Mouse (Mus musculus): ENCODE data around the gene Gm20388. TPM values are rescaled to one million over a fixed set of nuclear protein-coding genes. Genes with fewer than 3 reads are reported as not detected.

Gene Gm20388
- polyA plus RNA-seq, 1 experiment: 18.7 TPM

GRCm38 (mm10) chr8:121511751-121512150, 1601.1 kb downstream of the Gm20388 start:
- TF ChIP-seq POLR2A (IDR thresholded peaks at IDR 0.05; ENCODE audit: borderline replicate concordance, insufficient read depth, low read length): no peak
- TF ChIP-seq CTCF (IDR thresholded peaks at IDR 0.05; ENCODE audit: borderline replicate concordance, insufficient read depth, low read depth, low read length): no peak
- no peak overlapping the region for H3K4me3 ChIP-seq (replicated peaks; ENCODE audit: insufficient read depth, low read depth, low read length)
- no peaks in the 10 kb centered on the region for H3K4me1 ChIP-seq (ENCODE audit: control insufficient read depth, insufficient read depth, low read length)
- no peak overlapping the region for H3K27ac ChIP-seq (ENCODE audit: insufficient read depth, low read length)
- no peak for DNase-seq
- 25% methylated on average over 9 of the region's 9 CpGs for WGBS
- H3K27me3 ChIP-seq (ENCODE audit: control insufficient read depth, insufficient read depth, low read length): no peaks in the 10 kb centered on the region

GRCm38 (mm10) chr8:121513429-121513828, 1602.8 kb downstream of the Gm20388 start:
- 6% methylated on average over 12 of the region's 12 CpGs for WGBS
- Histone ChIP-seq H3K27me3 (ENCODE audit: control insufficient read depth, insufficient read depth, low read length) (no peaks in the 10 kb centered on the region), H3K27ac (ENCODE audit: insufficient read depth, low read length) (no peak overlapping the region), H3K4me3 (replicated peaks; ENCODE audit: insufficient read depth, low read depth, low read length) (no peak overlapping the region), H3K4me1 (ENCODE audit: control insufficient read depth, insufficient read depth, low read length) (no peaks in the 10 kb centered on the region)
- TF ChIP-seq POLR2A (IDR thresholded peaks at IDR 0.05; ENCODE audit: borderline replicate concordance, insufficient read depth, low read length): no peak
- TF ChIP-seq CTCF (IDR thresholded peaks at IDR 0.05; ENCODE audit: borderline replicate concordance, insufficient read depth, low read depth, low read length): peak; percentile 99
- peak; percentile 72 to 85 for DNase-seq

GRCm38 (mm10) chr8:121525111-121525818, 1614.6 kb downstream of the Gm20388 start:
- Histone ChIP-seq H3K27me3 (ENCODE audit: control insufficient read depth, insufficient read depth, low read length) (peaks cover under 1% of the 10 kb centered on the region; the same call in 1 of the 2 replicates), H3K27ac (ENCODE audit: insufficient read depth, low read length) (no peak overlapping the region), H3K4me3 (replicated peaks; ENCODE audit: insufficient read depth, low read depth, low read length) (no peak overlapping the region), H3K4me1 (ENCODE audit: control insufficient read depth, insufficient read depth, low read length) (no peaks in the 10 kb centered on the region)
- no peak for DNase-seq
- WGBS: 83% methylated on average over 18 of the region's 18 CpGs
- TF ChIP-seq CTCF (IDR thresholded peaks at IDR 0.05; ENCODE audit: borderline replicate concordance, insufficient read depth, low read depth, low read length): no peak

- no peak for DNase-seq
- Histone ChIP-seq H3K27me3 (ENCODE audit: control insufficient read depth, insufficient read depth, low read length) (no peaks in the 10 kb centered on the region), H3K4me1 (ENCODE audit: control insufficient read depth, insufficient read depth, low read length) (no peaks in the 10 kb centered on the region; the same call in 1 of the 2 replicates), H3K27ac (ENCODE audit: insufficient read depth, low read length) (no peak overlapping the region), H3K4me3 (replicated peaks; ENCODE audit: insufficient read depth, low read depth, low read length) (no peak overlapping the region)
- no peak for TF ChIP-seq CTCF (IDR thresholded peaks at IDR 0.05; ENCODE audit: borderline replicate concordance, insufficient read depth, low read depth, low read length)
- TF ChIP-seq POLR2A (IDR thresholded peaks at IDR 0.05; ENCODE audit: borderline replicate concordance, insufficient read depth, low read length): no peak
- WGBS: 24% methylated on average over 6 of the region's 6 CpGs
Observed at GRCm38 (mm10) chr8:121526811-121527550, 1616.3 kb downstream of the Gm20388 start.

GRCm38 (mm10) chr8:121527751-121528150, 1617.1 kb downstream of the Gm20388 start:
- Histone ChIP-seq H3K4me1 (ENCODE audit: control insufficient read depth, insufficient read depth, low read length) (no peaks in the 10 kb centered on the region; the same call in 1 of the 2 replicates), H3K27me3 (ENCODE audit: control insufficient read depth, insufficient read depth, low read length) (no peaks in the 10 kb centered on the region), H3K4me3 (replicated peaks; ENCODE audit: insufficient read depth, low read depth, low read length) (no peak overlapping the region), H3K27ac (ENCODE audit: insufficient read depth, low read length) (no peak overlapping the region)
- no peak for DNase-seq
- 73% methylated on average over 9 of the region's 9 CpGs for WGBS
- TF ChIP-seq CTCF (IDR thresholded peaks at IDR 0.05; ENCODE audit: borderline replicate concordance, insufficient read depth, low read depth, low read length): no peak
- no peak for TF ChIP-seq POLR2A (IDR thresholded peaks at IDR 0.05; ENCODE audit: borderline replicate concordance, insufficient read depth, low read length)

GRCm38 (mm10) chr8:121528790-121529189, 1618.1 kb downstream of the Gm20388 start:
- Histone ChIP-seq H3K4me3 (replicated peaks; ENCODE audit: insufficient read depth, low read depth, low read length) (no peak overlapping the region), H3K27ac (ENCODE audit: insufficient read depth, low read length) (no peak overlapping the region), H3K4me1 (ENCODE audit: control insufficient read depth, insufficient read depth, low read length) (no peaks in the 10 kb centered on the region; the same call in 1 of the 2 replicates), H3K27me3 (ENCODE audit: control insufficient read depth, insufficient read depth, low read length) (no peaks in the 10 kb centered on the region)
- WGBS: 18% methylated on average over 15 of the region's 15 CpGs
- no peak for DNase-seq
- TF ChIP-seq CTCF (IDR thresholded peaks at IDR 0.05; ENCODE audit: borderline replicate concordance, insufficient read depth, low read depth, low read length) (no peak), POLR2A (IDR thresholded peaks at IDR 0.05; ENCODE audit: borderline replicate concordance, insufficient read depth, low read length) (no peak)

GRCm38 (mm10) chr8:121530639-121531038, 1620.0 kb downstream of the Gm20388 start:
- DNase-seq: no peak
- 85% methylated on average over 10 of the region's 10 CpGs for WGBS
- TF ChIP-seq CTCF (IDR thresholded peaks at IDR 0.05; ENCODE audit: borderline replicate concordance, insufficient read depth, low read depth, low read length) (no peak), POLR2A (IDR thresholded peaks at IDR 0.05; ENCODE audit: borderline replicate concordance, insufficient read depth, low read length) (no peak)
- no peak overlapping the region for H3K27ac ChIP-seq (ENCODE audit: insufficient read depth, low read length)
- no peaks in the 10 kb centered on the region for H3K27me3 ChIP-seq (ENCODE audit: control insufficient read depth, insufficient read depth, low read length)
- H3K4me1 ChIP-seq (ENCODE audit: control insufficient read depth, insufficient read depth, low read length): no peaks in the 10 kb centered on the region; the same call in 1 of the 2 replicates
- no peak overlapping the region for H3K4me3 ChIP-seq (replicated peaks; ENCODE audit: insufficient read depth, low read depth, low read length)

GRCm38 (mm10) chr8:121532381-121532780, 1621.7 kb downstream of the Gm20388 start:
- no peak for DNase-seq
- Histone ChIP-seq H3K4me3 (replicated peaks; ENCODE audit: insufficient read depth, low read depth, low read length) (no peak overlapping the region), H3K27me3 (ENCODE audit: control insufficient read depth, insufficient read depth, low read length) (no peaks in the 10 kb centered on the region), H3K4me1 (ENCODE audit: control insufficient read depth, insufficient read depth, low read length) (no peaks in the 10 kb centered on the region; the same call in 1 of the 2 replicates), H3K27ac (ENCODE audit: insufficient read depth, low read length) (no peak overlapping the region)
- 59% methylated on average over 5 of the region's 5 CpGs for whole genome bisulfite sequencing
- TF ChIP-seq POLR2A (IDR thresholded peaks at IDR 0.05; ENCODE audit: borderline replicate concordance, insufficient read depth, low read length): no peak
- TF ChIP-seq CTCF (IDR thresholded peaks at IDR 0.05; ENCODE audit: borderline replicate concordance, insufficient read depth, low read depth, low read length): peak; percentile 53; the same call in 1 of the 2 replicates
